Mouse (Mus musculus): Measurements from ENCODE around the gene Adam19.
"Not testable (repeated sequence)": the region's sequence is repeated elsewhere in the genome, so short reads cannot be mapped to it uniquely, and the experiment has no call there.

Adam19 gene

GRCm38 (mm10) chr11:46055896-46056769, at the start of gene Adam19:
Adam19 (plus strand) TSS chr11:46055992.
- no peak for DNase-seq (ENCODE audit: extremely low read depth, low read depth, low spot score)

DNA sequence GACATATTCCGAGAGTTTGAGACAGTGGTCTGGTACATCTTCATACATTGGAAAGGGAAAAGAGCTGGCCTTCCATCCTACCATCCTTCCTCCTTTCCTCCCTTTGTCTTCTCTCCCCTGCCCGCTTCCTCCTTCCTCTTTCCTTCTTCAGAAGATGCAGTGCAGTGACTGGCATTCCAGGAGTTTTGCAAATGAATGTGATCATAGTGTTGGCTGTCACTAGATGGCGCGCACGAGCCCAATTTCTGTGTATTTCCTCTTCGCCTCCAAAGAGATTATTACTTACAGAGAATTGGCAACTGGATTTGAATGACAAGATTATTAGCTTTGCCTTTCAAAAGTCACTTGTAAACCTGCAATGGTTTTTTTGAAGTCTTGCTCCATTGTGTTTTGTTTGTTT, 39.7 kb upstream of the Adam19 start:
- DNase-seq (ENCODE audit: extremely low read depth, low read depth, low spot score): no peak

DNA sequence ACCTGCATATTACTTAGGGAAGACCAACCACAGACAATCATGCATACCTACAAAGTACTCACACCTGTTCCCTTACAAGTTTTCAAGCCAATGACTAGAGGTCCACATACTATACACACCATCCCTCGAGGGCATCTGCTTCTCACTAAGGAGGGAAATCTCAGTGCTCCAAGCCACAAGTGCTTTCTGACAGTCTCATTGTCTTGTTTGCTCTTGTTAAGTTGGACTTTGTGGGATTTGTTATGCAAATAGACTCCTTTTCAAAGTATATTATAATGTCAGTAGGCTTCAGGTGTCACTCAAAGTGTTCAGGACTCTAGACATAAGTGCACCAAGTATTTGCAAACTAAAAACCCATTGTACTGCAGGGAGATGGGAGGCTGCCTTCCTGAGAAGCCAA, 35.5 kb upstream of the Adam19 start:
- no peak for DNase-seq (ENCODE audit: extremely low read depth, low read depth, low spot score)

GRCm38 (mm10) chr11:46021850-46022249, 33.9 kb upstream of the Adam19 start:
- no peak for DNase-seq (ENCODE audit: extremely low read depth, low read depth, low spot score)

DNA sequence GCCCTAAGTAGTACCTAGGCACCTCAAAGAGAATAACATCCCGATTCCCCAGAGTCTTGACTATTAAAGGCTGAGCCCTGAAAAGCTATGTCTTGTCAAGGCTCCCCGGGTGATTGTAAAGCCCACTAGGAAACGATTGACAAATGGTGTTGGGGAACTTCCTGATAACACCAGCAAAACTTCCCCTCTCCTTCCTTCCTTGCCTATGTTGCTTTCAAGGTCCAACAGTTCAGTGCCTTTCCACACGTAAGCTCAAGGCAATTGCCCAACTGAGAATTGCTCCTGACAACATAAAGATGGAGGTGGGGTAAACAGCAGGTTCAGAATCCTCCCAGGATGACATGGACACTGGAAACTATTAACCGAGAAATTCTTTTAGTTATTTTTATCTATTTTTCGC, 32.8 kb upstream of the Adam19 start:
- DNase-seq (ENCODE audit: extremely low read depth, low read depth, low spot score): no peak

DNA sequence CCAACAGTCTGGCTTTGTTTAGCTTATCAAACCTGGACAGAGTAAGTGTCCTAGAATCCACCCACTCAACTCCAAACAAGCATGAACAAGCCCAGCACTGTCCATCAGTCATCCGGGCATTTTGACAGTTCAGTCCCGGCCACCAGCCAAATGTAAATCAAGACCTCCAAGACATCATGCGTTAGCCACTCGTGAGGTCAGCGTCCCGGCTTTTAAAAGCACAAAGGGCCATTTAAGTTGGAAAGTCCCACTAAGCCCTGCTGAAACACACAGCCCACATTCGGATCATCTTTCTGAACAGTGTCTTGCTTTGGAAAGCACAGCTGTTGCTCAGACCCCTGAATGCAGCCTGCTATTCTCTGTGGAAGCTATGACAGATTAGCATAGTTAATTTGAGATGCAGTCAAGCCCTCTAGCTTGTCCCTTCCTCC, 29.8 kb upstream of the Adam19 start:
- DNase-seq (ENCODE audit: extremely low read depth, low read depth, low spot score): no peak

DNA sequence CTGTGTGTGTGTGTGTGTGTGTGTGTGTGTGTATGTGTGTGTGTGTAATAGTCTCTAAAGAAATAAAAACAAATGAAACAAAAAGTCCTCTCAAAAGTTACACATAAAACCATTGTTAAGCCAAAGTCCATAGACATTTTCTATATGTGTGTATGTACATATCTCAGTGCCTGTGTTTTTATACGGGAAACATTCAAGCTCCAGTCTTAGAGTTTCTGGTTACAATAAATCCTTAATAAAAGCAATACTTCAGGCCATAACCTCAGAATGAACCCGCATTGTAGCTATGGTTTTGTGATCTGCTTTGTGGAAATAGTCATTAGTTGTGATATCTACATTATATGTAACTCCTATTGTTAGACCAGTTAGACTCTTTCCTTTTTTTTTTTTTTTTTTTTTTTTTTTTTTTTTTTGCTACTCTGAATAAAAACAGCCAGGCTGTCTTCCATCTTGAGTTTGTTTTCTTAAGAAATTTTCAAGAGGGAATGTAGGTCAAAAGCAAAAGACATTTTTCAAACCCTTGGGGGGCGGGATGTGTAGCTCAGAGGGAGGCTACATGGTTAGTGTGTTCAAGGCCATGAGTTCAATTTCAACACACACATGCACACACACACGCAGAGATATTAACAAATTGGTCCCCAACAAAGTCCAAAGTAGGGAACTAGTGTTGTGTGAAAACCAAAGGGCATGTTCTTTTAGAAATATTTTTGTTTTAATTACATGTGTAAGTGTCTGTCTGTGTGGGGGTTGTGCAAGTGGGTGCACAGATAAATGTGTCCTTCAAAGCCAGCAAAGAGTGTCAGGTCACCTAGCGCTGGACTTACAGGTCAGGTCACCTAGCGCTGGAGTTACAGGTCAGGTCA, 27.6 kb upstream of the Adam19 start:
- no peak for DNase-seq (ENCODE audit: extremely low read depth, low read depth, low spot score)

GRCm38 (mm10) chr11:46029485-46029884, 26.3 kb upstream of the Adam19 start:
- no peak for DNase-seq (ENCODE audit: extremely low read depth, low read depth, low spot score)

- DNase-seq (ENCODE audit: extremely low read depth, low read depth, low spot score): no peak
These were observed 25.8 kb upstream of the Adam19 start for GRCm38 (mm10) chr11:46030026-46030425.

DNA sequence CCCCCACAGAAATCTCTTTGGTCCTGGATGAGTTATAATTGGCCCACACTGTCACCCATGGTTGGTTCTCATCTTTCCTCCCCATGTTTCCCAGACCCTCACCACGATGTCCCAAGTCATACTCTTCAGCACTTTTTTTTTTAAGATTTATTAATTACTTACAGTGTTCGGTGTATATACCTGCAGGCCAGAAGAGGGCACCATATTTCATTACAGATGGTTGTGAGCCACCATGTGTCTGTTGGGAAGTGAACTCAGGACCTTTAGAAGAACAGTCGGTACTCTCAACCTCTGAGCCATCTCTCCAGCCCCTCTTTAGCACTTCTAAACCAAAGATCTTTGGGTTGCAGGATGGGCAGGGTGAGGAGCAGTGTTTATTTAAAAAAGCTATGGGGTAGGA, 24.3 kb upstream of the Adam19 start:
- DNase-seq (ENCODE audit: extremely low read depth, low read depth, low spot score): no peak

DNA sequence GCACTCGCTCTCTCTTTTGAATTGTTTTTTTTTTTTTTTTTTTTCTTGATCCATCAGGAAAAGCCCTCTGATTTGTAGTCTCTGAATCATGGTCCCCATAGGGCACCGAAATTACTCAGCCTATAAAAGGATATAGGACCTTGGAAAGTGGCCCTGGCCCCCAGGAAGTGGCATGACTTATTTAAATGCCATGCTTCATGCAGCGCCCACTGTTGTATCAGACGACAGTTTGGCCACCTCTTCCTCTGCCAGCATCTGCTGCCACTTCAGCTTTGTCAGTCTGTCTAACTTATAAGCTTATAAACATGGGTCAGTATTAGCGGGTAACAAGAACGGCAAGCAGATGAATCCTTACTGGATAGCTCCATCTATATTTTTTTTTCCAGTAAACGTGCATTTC, 22.8 kb upstream of the Adam19 start:
- no peak for DNase-seq (ENCODE audit: extremely low read depth, low read depth, low spot score)

DNA sequence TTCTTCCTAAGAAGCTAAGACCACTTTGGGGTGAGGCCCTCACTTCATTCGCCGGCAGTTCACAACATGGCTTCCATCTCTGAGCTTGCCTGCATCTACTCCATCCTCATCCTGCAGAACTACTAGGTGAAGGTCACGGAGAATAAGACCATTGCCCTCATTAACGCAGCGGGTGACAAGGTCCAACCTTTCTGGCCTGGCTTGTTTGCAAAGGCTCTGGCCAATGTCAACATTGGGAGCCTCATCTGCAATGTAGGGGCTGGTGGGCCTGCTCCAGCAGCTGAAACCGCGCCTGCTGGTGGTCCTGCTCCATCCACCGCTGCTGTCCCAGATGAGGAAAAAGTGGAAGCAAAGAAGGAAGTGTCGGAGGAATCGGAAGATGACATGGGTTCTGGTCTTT, 19.4 kb upstream of the Adam19 start:
- DNase-seq (ENCODE audit: extremely low read depth, low read depth, low spot score): no peak

DNA sequence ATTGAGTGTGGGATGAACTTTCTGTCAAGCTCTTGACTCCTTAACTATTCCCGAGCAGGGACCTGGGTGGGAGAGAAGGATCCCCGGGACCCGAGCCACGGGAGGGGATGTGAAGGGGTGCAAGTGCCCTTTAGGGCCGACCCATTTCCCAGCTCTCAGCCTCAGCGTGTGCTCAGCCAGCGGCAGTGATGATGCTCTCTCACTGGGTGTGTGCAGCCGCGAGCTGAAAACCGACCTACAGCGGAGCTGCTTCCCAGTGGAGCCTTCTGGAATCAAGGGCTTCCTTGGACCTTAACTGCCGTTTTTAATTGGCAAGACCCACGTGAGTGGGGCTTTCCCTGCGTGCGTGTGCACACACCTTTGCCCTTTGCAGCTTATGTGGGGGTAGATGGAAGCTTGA, 16.9 kb upstream of the Adam19 start:
- DNase-seq (ENCODE audit: extremely low read depth, low read depth, low spot score): no peak

DNA sequence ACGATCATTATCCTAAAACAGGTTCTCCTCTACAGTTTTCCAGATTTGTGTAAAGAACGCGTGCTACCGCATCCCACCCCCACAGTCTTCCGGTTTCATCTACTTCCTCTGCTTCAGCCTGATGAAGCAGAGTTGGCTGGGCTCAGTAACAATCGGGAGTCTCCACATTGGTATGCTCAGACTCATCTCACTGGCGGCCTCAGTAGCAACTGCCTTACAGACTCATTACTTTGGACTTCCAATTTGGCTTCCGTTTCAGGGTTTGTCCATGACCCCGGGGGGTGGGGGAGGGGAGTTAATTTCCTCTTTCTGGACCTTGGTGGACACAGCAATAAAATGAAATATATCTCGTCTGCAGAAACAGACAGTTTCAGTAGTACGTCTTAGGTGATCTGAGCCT, 16.5 kb upstream of the Adam19 start:
- no peak for DNase-seq (ENCODE audit: extremely low read depth, low read depth, low spot score)

GRCm38 (mm10) chr11:46040841-46041556, 14.8 kb upstream of the Adam19 start:
- no peak for DNase-seq (ENCODE audit: extremely low read depth, low read depth, low spot score)

- DNase-seq (ENCODE audit: extremely low read depth, low read depth, low spot score): no peak
These were observed 14.1 kb upstream of the Adam19 start for GRCm38 (mm10) chr11:46041607-46042267.

GRCm38 (mm10) chr11:46044781-46045180, 11.0 kb upstream of the Adam19 start:
- DNase-seq (ENCODE audit: extremely low read depth, low read depth, low spot score): no peak

DNA sequence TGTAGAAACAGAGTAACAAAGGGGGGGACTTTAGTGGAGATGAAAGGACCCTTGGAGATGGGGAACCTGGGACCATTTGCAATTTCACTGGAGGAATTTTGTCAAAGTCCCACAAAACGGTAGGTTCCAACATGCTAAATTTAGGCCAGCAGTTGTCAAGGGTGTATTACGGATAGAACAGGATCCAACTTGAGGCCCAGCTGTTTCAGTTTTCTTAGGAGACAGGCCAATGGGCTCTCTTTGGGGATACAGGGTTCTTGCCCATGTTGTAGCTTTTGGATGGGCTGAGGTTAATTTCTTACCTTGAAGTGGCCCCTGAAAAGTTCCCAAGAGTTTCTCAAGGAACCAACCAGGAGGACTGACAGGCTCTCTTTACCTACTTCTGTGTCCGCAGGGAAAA, 8.5 kb upstream of the Adam19 start:
- no peak for DNase-seq (ENCODE audit: extremely low read depth, low read depth, low spot score)

DNA sequence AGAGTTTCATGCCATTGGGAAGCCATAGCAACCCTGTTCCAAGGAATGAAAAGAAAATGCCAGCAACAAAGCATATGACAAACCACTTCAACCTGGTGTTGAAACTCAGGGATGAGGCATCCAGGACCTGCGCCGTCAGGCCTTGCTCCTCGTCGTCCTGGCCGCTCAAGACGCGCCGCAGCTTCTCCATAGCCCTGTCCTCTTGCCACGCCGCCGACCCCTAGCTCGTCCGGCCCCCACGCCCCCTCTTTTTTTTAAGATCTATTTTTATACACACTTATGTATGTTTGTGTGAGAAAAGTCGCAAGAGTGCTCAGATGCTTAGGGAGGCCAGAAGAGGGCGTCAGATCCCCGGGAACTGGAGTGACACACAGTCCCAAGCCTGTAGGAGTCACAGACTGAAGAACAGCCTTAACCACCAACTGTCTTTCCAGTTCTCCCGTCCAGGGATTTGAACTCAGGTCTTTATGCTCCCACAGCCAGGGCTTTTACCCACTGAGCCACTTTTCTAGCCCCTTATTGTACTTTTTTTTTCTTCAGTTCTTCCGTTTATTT, 3.6 kb upstream of the Adam19 start, which contains the start of gene Gm12166:
Gene Gm12166 (minus strand): TSS at position 217 of the 555 bp plus-strand sequence.
- not testable (repeated sequence) for DNase-seq (ENCODE audit: extremely low read depth, low read depth, low spot score)

DNA sequence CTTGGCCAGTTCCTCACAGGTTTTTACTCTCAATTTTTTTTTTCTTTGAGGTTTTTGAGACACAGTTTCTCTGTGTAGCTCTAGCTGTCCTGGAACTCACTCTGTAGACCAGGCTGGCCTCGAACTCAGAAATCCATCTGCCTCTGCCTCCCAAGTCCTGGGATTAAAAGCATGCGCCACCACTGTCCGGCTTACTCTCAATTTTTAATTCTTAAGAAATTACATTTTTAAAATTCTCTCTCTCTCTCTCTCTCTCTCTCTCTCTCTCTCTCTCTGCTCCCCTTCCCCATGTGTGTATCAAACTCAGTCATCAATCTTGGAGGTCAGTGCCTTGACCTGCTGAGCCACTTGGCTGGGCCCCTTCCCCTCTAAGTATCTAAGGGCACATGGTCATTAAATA, 2.3 kb upstream of the Adam19 start:
- DNase-seq (ENCODE audit: extremely low read depth, low read depth, low spot score): not testable (repeated sequence)
